Mouse (Mus musculus): ENCODE results near the gene Wtip. TPM values are rescaled to one million over a fixed set of nuclear protein-coding genes. Genes with fewer than 3 reads are reported as not detected.
"Not testable (repeated sequence)": the region's sequence is repeated elsewhere in the genome, so short reads cannot be mapped to it uniquely, and the experiment has no call there.

Gene Wtip
- total RNA-seq (2021): 1 to 10 TPM; 7.0 to 7.3 TPM
- long read RNA-seq, experiment 1, transcript Wtip-201 (8 exons, 1,962 nt): major isoform, 12 of 13 reads
- long read RNA-seq, experiment 1, partial matches to known transcripts: 0 of 13 reads
- long read RNA-seq, experiment 1, other reads (novel, unspliced or antisense): 1 of 13 reads
- long read RNA-seq, experiment 2, transcript Wtip-201 (8 exons, 1,962 nt): major isoform, 11 of 14 reads
- long read RNA-seq, experiment 2, partial matches to known transcripts: 1 of 14 reads
- long read RNA-seq, experiment 2, other reads (novel, unspliced or antisense): 2 of 14 reads

GRCm38 (mm10) chr7:34133117-34133762 is at the start of gene Wtip:
Gene Wtip, minus strand, starts transcription at chr7:34133268.
- intact Hi-C loops (cut with DNase I; ENCODE audit: low total_unique reads): no loop called here
- DNase-seq: peak; percentile 89

GRCm38 (mm10) chr7:34176241-34176640 is 43.2 kb upstream of the Wtip start:
- DNase-seq; intact Hi-C loops (cut with DNase I; ENCODE audit: low total_unique reads): not testable (repeated sequence)

GRCm38 (mm10) chr7:34172251-34172650 is 39.2 kb upstream of the Wtip start:
- DNase-seq: no peak
- intact Hi-C loops (cut with DNase I; ENCODE audit: low total_unique reads): no loop called here

- intact Hi-C loops (cut with DNase I; ENCODE audit: low total_unique reads): no loop called here
Measured at GRCm38 (mm10) chr7:34169454-34169853, 36.4 kb upstream of the Wtip start, which contains the start of gene Uba2. Gene Uba2, minus strand, starts transcription at chr7:34169599.

GRCm38 (mm10) chr7:34168470-34169251 is 35.6 kb upstream of the Wtip start:
- peak; percentile 93 for DNase-seq
- intact Hi-C loops (cut with DNase I; ENCODE audit: low total_unique reads): no loop called here

More at GRCm38 (mm10) chr7:34169454-34169853, 36.4 kb upstream of the Wtip start, which contains the start of gene Uba2:
- no peak for DNase-seq

- DNase-seq: peak; percentile 18
- intact Hi-C loops (cut with DNase I; ENCODE audit: low total_unique reads): no loop called here
Measured at GRCm38 (mm10) chr7:34167766-34168469, 34.9 kb upstream of the Wtip start.

- DNase-seq: peak; percentile 16
- intact Hi-C loops (cut with DNase I; ENCODE audit: low total_unique reads): no loop called here
Measured at GRCm38 (mm10) chr7:34166850-34167249, 33.8 kb upstream of the Wtip start.

- intact Hi-C loops (cut with DNase I; ENCODE audit: low total_unique reads): no loop called here
Measured at GRCm38 (mm10) chr7:34165999-34166398, 32.9 kb upstream of the Wtip start.

GRCm38 (mm10) chr7:34164671-34165070 is 31.6 kb upstream of the Wtip start:
- DNase-seq: no peak
- intact Hi-C loops (cut with DNase I; ENCODE audit: low total_unique reads): no loop called here

More at GRCm38 (mm10) chr7:34165999-34166398, 32.9 kb upstream of the Wtip start:
- DNase-seq: no peak

GRCm38 (mm10) chr7:34159167-34159566 is 26.1 kb upstream of the Wtip start:
- intact Hi-C loops (cut with DNase I; ENCODE audit: low total_unique reads): no loop called here
- no peak for DNase-seq

GRCm38 (mm10) chr7:34157994-34158393 is 24.9 kb upstream of the Wtip start:
- no peak for DNase-seq
- intact Hi-C loops (cut with DNase I; ENCODE audit: low total_unique reads): no loop called here

GRCm38 (mm10) chr7:34147193-34147592 is 14.1 kb upstream of the Wtip start:
- no peak for DNase-seq
- intact Hi-C loops (cut with DNase I; ENCODE audit: low total_unique reads): no loop called here

GRCm38 (mm10) chr7:34141123-34141522 is 8.1 kb upstream of the Wtip start:
- intact Hi-C loops (cut with DNase I; ENCODE audit: low total_unique reads): no loop called here

GRCm38 (mm10) chr7:34139493-34139892 is 6.4 kb upstream of the Wtip start:
- DNase-seq: no peak
- intact Hi-C loops (cut with DNase I; ENCODE audit: low total_unique reads): no loop called here

More at GRCm38 (mm10) chr7:34141123-34141522, 8.1 kb upstream of the Wtip start:
- DNase-seq: no peak

GRCm38 (mm10) chr7:34134336-34134735 is 1.3 kb upstream of the Wtip start:
- intact Hi-C loops (cut with DNase I; ENCODE audit: low total_unique reads): no loop called here
- DNase-seq: no peak

- intact Hi-C loops (cut with DNase I; ENCODE audit: low total_unique reads): no loop called here
Measured at GRCm38 (mm10) chr7:34132355-34133079, 551 bp downstream of the Wtip start.

GRCm38 (mm10) chr7:34131959-34132354 is 1.1 kb downstream of the Wtip start:
- intact Hi-C loops (cut with DNase I; ENCODE audit: low total_unique reads): no loop called here
- DNase-seq: no peak

More at GRCm38 (mm10) chr7:34132355-34133079, 551 bp downstream of the Wtip start:
- peak; percentile 35 for DNase-seq

- intact Hi-C loops (cut with DNase I; ENCODE audit: low total_unique reads): no loop called here
- DNase-seq: no peak
Measured at GRCm38 (mm10) chr7:34131118-34131517, 1.9 kb downstream of the Wtip start.

GRCm38 (mm10) chr7:34126291-34126690 is 6.8 kb downstream of the Wtip start:
- no peak for DNase-seq
- intact Hi-C loops (cut with DNase I; ENCODE audit: low total_unique reads): no loop called here
